Mouse (Mus musculus) 3T3-L1 (cell line): ENCODE measurements around the gene Rab21.

Experiments
- DNase-seq: peaks from one replicate; pipeline ENCODE4 v3.0.0-alpha.2; 2015; ENCODE audit warnings: low read depth, low spot score

Gene Rab21

DNA sequence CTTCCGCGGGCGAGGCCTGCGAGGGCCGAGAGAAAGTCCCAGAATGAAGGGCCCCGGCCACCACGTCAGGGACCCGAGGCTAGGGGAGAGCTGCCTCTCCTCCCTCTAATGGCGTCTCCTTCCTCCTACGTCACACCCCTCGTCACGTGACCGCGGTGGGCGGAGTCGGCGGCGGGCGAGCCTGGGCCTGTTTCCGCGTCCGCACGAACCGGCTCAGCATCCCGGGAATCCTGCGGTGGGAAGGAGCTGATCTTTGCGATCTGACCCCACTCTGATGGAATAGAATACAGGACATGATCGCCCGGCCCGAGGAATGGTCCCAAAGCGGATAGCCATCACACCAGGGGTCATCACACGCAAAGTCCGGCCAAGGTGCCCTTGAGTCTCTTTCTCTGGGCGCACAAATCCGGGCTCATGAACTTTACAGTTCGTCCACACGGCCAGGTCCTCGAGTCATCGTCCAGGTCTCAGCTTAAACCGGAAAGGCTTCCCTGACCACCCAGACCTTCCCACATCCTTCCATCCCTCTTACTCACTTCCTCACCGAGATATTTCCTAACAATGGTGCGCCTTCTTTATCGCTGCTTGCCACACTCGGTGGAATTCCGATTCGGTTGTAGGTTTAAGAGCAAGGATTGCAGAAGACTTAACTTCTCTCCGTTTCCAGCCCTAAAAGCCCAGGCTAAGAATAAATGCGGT, at the start of gene Rab21:
TSS of gene Rab21 (minus strand) at position 122 of the 699 bp plus-strand sequence.
- DNase-seq: peak; percentile 89

DNA sequence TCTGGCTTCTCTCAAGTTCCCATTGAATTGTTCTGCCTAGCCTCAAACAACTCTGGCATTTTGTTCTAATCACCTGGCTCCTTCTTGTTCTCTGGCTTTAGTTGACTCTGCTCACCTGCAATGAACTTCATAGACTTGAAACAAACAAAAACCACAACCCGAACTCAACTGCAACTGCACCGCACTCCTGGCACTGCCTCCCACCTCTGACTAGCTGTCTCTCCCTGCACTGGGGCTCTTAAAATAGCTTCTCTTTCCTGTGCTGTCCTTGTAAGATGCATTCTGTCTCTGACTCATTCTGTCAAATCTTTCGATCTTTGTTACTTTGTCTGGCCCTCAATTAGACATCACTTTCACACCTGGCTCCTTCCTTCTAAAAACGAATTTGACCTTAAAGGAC, 47.8 kb upstream of the Rab21 start:
- DNase-seq: peak; percentile 45

GRCm38 (mm10) chr10:115362623-115362964, 47.2 kb upstream of the Rab21 start:
- DNase-seq: no peak

- peak; percentile 96 for DNase-seq
These were observed 46.6 kb upstream of the Rab21 start, which contains the start of gene Tmem19 for GRCm38 (mm10) chr10:115361840-115362622. TSS of gene Tmem19 (minus strand) at chr10:115362501.

DNA sequence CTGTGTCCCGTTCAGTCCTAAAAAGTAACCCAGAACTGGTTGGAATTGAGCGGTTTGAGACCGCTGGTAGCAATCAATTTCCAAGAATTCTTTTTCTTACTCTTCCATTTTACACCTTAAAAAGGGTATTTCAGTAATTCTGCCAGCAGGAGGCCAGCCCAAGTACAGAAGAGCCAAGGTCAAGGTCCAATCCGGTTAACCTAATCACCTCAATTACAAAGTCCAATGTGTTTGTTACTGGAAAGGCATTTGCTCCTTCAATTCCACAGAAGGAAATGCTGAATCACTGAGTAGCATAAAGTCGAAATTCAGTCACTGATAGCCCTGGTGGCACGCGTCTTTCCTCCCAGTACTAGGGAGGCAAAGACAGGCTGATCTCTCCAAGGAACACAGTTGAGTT, 43.7 kb upstream of the Rab21 start:
- DNase-seq: no peak

- DNase-seq: no peak
These were observed 43.0 kb upstream of the Rab21 start for GRCm38 (mm10) chr10:115358216-115358919.

- no peak for DNase-seq
These were observed 40.7 kb upstream of the Rab21 start for GRCm38 (mm10) chr10:115356106-115356505.

GRCm38 (mm10) chr10:115355016-115355415, 39.6 kb upstream of the Rab21 start:
- DNase-seq: no peak

- peak; percentile 69 for DNase-seq
These were observed 39.2 kb upstream of the Rab21 start for GRCm38 (mm10) chr10:115354553-115354952.

GRCm38 (mm10) chr10:115350810-115351397, 35.5 kb upstream of the Rab21 start:
- peak; percentile 28 for DNase-seq

DNA sequence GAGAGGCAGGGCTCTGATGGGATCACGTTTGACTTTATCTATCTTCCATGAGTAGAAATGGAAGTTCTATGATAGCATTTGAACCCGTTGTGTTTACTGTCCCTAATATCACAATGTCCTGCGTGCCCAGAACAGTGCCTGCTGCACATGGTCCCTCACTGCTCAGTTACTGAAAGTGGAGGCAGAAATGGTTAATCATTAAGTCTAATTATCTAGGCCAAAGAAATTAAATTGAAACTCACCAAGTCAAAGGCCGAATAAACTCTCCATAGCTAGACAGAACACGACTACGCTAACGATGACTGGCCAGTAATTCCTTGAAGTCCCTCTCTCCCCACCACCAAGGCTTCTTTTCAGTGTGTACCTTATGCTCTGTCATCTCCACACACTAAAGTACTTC, 34.1 kb upstream of the Rab21 start:
- DNase-seq: no peak

DNA sequence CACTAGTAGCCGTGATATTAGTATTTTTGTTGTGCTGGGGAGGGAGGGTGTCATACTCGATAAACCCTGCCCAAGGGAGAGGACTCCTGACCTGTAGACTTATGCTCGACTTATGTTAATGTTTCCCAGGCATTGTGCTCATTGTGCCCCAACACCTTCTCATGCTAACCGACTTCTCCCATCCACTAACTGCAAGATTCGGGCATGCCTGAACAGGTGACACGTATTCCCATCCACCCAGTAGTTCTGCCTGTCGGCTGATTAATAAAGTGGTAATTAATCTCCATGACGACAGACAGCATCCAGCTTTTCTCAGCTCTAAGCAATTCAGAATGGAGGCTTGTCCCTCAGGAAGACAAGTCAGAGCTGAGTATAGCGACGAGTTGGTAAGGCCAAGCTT, 33.6 kb upstream of the Rab21 start:
- DNase-seq: no peak

- DNase-seq: no peak
These were observed 32.7 kb upstream of the Rab21 start for GRCm38 (mm10) chr10:115348131-115348530.

DNA sequence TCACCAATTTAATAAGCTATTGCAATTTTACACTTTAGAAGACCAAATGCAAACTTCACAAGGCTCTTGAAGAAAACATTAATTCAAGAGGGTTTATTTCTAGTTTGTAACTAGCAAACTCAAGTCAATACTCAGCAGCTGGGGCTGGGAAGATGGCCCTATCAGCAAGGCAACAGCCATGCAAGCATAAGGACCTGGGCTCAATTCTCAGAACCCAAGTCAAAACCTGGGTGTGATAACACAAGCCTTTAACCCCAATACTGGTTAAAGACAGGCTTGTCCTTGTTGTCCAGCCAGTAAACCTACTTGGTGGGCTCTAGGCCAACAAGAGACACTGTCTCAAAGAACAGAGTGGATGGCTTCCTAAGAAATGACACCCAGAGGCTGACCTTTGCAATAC, 31.1 kb upstream of the Rab21 start:
- DNase-seq: no peak

GRCm38 (mm10) chr10:115342771-115343425, 27.5 kb upstream of the Rab21 start:
- no peak for DNase-seq

DNA sequence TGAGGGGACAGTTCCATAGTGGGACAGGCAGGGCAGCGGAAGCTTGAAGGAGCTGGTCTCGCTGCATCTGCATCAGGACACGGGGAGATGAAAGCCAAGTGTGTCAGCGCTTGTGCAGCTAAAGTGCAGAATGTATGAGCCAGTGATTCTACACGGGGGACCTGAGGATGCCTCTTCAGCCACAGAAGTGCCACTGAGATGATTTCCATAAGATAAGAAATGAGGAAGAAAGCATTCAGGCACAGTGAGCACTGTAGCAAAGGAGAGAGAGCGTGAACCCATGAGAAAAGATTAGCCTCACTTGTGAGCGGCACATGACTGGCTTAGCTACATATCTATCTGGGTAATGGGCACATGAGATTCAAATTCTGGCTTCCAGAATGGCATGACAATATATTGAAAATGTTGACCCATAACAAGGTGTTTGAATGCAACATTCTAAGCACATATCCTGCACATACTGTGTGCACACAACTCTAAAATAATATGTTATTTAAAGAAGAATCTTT, 24.5 kb upstream of the Rab21 start:
- no peak for DNase-seq

DNA sequence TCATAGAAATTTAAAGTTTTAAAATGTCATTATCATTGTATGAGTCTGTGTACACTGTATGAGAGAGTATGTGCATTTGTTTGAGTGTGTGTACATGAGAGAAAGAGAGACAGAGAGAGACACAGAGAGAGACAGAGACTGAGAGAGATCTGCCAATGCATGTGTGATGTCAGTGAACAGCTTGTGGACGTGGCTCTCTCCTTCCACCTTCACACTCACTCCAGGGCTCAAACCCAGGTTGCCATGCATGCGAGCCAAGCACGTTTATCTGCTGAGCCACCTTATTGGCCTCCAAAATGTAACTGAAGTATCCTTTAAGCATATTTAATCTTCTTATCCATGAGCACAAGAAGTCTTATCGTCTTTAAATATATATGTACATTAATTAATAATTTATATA, 21.5 kb upstream of the Rab21 start:
- DNase-seq: no peak

GRCm38 (mm10) chr10:115333528-115333927, 18.1 kb upstream of the Rab21 start:
- peak; percentile 68 for DNase-seq

DNA sequence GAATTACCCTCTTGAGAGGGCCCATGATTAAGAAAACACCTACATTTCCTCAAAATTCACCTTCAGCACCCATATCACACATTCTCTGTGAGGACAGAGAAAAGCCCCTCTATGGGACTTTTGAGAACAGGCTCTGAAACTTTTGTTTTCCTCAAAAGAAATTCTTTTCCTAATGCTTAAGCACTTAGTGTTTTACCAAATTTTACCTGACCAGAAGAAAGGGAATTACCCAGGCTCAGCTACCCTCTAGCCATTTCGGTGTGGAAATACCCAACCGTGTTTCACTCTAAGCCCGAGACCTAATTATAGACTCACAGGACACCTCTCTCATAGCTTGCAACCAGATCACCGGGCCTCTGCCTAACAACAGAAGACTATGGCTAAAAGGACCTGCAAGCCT, 17.6 kb upstream of the Rab21 start:
- peak; percentile 36 for DNase-seq

- peak; percentile 95 for DNase-seq
These were observed 17.1 kb upstream of the Rab21 start for GRCm38 (mm10) chr10:115332420-115332952.

DNA sequence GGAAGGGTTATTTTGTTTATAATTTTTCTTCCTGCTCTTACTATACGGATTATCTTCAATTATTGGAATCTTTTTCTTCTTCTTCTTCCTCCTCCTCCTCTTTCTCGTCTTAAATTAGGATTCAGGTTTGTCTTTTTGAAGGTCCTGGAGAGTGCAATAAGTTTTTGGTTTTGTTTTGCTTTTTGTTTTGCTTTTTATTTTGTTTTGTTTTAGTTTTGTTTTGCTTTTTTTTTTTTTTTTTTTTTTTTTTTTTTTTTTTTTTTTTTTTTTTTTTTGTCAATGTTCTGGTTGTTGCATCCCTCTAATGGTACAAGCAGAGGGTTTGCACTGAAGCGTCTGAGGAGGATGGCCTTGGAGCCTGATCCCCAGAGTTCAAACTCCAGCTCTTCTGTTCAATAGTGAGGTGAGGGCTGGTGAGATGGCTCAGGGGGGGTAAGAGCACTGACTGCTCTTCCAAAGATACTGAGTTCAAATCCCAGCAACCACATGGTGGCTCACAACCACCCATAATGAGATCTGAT, 13.7 kb upstream of the Rab21 start:
- peak; percentile 44 for DNase-seq
